Mouse (Mus musculus): ENCODE measurements around the gene Gpr152. TPM values are rescaled to one million over a fixed set of nuclear protein-coding genes. Genes with fewer than 3 reads are reported as not detected.
A peak's percentile ranks its signal among the peaks of the same experiment; 100 is the strongest.

Gpr152 gene
- total and polyA plus RNA-seq, 3 experiments, result 0.03 TPM; not detected in 2

- peaks cover 4% of the 10 kb centered on the region for H3K79me2 ChIP-seq (ENCODE audit: control insufficient read depth, insufficient read depth, low read length, poor library complexity)
- H3K27me3 ChIP-seq (ENCODE audit: control insufficient read depth in 1 of 2, insufficient read depth in 2 of 2, low read length in 2 of 2), result no peaks in the 10 kb centered on the region
- DNase-seq (ENCODE audit: low read depth, low spot score), result no peak
- H3K36me3 ChIP-seq (ENCODE audit: control insufficient read depth in 1 of 2, insufficient read depth in 2 of 2, low read length in 2 of 2), result peaks cover 2 to 31% of the 10 kb centered on the region in 2 experiments; a peak in 3 of 4 replicates
- no peak for TF ChIP-seq ETS1 (IDR thresholded peaks at IDR 0.05; ENCODE audit: low read depth, low read length)
- 0 out of 2 replicates have a peak, but pooled peaks have one; percentile 21 for TF ChIP-seq ZNF384 (IDR thresholded peaks at IDR 0.05; ENCODE audit: low read depth, low read length)
- H3K4me1 ChIP-seq (ENCODE audit: control insufficient read depth in 1 of 2, insufficient read depth in 2 of 2, low read length in 2 of 2), result peaks cover 21 to 28% of the 10 kb centered on the region in 2 experiments
- H3K9ac ChIP-seq (ENCODE audit: control insufficient read depth, low read depth, low read length, poor library complexity, severe bottlenecking), result no peak overlapping the region
- H3K4me3 ChIP-seq (ENCODE audit: control insufficient read depth in 1 of 2, insufficient read depth in 1 of 2, low read depth in 2 of 2, low read length in 2 of 2), result no peak overlapping the region
- no peaks in the 10 kb centered on the region for H3K9me3 ChIP-seq (replicated peaks; ENCODE audit: insufficient read depth, low read length)
- no peak overlapping the region for H3K27ac ChIP-seq (ENCODE audit: control insufficient read depth, low read depth, low read length)
Measured at GRCm38 (mm10) chr19:4118350-4118749, 21.2 kb upstream of the Gpr152 start.

GRCm38 (mm10) chr19:4119716-4120487, 19.7 kb upstream of the Gpr152 start:
- H3K79me2 ChIP-seq (ENCODE audit: control insufficient read depth, insufficient read depth, low read length, poor library complexity), result peaks cover 2% of the 10 kb centered on the region; the same call in 1 of the 2 replicates
- no peak overlapping the region for H3K9ac ChIP-seq (ENCODE audit: control insufficient read depth, low read depth, low read length, poor library complexity, severe bottlenecking)
- TF ChIP-seq ELF1 (IDR thresholded peaks at IDR 0.05; ENCODE audit: low read depth, low read length) (no peak), MAZ (IDR thresholded peaks at IDR 0.05; ENCODE audit: low read depth, low read length) (no peak), GATA1 (IDR thresholded peaks at IDR 0.05; ENCODE audit: low read depth, low read length) (0 out of 2 replicates have a peak, but pooled peaks have one; percentile 16), RCOR1 (IDR thresholded peaks at IDR 0.05; ENCODE audit: low read depth, low read length) (0 out of 2 replicates have a peak, but pooled peaks have one; percentile 15), MEF2A (IDR thresholded peaks at IDR 0.05; ENCODE audit: extremely low read depth, insufficient replicate concordance, low read depth, low read length, poor library complexity, severe bottlenecking) (no peak)
- peaks cover 25% of the 10 kb centered on the region in 2 experiments for H3K4me1 ChIP-seq (ENCODE audit: control insufficient read depth in 1 of 2, insufficient read depth in 2 of 2, low read length in 2 of 2)
- no peak overlapping the region for H3K27ac ChIP-seq (ENCODE audit: control insufficient read depth, low read depth, low read length)
- no peaks in the 10 kb centered on the region for H3K27me3 ChIP-seq (ENCODE audit: control insufficient read depth in 1 of 2, insufficient read depth in 2 of 2, low read length in 2 of 2)
- no peak for DNase-seq (ENCODE audit: low read depth, low spot score)
- no peaks in the 10 kb centered on the region for H3K9me3 ChIP-seq (replicated peaks; ENCODE audit: insufficient read depth, low read length)
- no peak overlapping the region for H3K4me3 ChIP-seq (ENCODE audit: control insufficient read depth in 1 of 2, insufficient read depth in 1 of 2, low read depth in 2 of 2, low read length in 2 of 2)
- peaks cover under 1 to 34% of the 10 kb centered on the region in 2 experiments; a peak in 2 of 4 replicates for H3K36me3 ChIP-seq (ENCODE audit: control insufficient read depth in 1 of 2, insufficient read depth in 2 of 2, low read length in 2 of 2)

GRCm38 (mm10) chr19:4120496-4120895, 19.1 kb upstream of the Gpr152 start:
- Histone ChIP-seq H3K9ac (ENCODE audit: control insufficient read depth, low read depth, low read length, poor library complexity, severe bottlenecking) (no peak overlapping the region), H3K79me2 (ENCODE audit: control insufficient read depth, insufficient read depth, low read length, poor library complexity) (peaks cover 2% of the 10 kb centered on the region; the same call in 1 of the 2 replicates), H3K4me1 (ENCODE audit: control insufficient read depth in 1 of 2, insufficient read depth in 2 of 2, low read length in 2 of 2) (peaks cover 25 to 27% of the 10 kb centered on the region in 2 experiments), H3K4me3 (ENCODE audit: control insufficient read depth in 1 of 2, insufficient read depth in 1 of 2, low read depth in 2 of 2, low read length in 2 of 2) (no peak overlapping the region), H3K27me3 (ENCODE audit: control insufficient read depth in 1 of 2, insufficient read depth in 2 of 2, low read length in 2 of 2) (no peaks in the 10 kb centered on the region), H3K9me3 (replicated peaks; ENCODE audit: insufficient read depth, low read length) (no peaks in the 10 kb centered on the region), H3K36me3 (ENCODE audit: control insufficient read depth in 1 of 2, insufficient read depth in 2 of 2, low read length in 2 of 2) (peaks cover 0 to 38% of the 10 kb centered on the region in 2 experiments; a peak in 2 of 4 replicates), H3K27ac (ENCODE audit: control insufficient read depth, low read depth, low read length) (no peak overlapping the region)
- DNase-seq (ENCODE audit: low read depth, low spot score), result no peak
- TF ChIP-seq CTCF (IDR thresholded peaks at IDR 0.05 in 2 of 3, conservative IDR thresholded peaks at IDR 0.05 in 1 of 3; ENCODE audit: control insufficient read depth in 1 of 3, insufficient read depth in 1 of 3, low read depth in 2 of 3, low read length in 3 of 3, poor library complexity in 1 of 3, severe bottlenecking in 1 of 3) (no peak), RAD21 (IDR thresholded peaks at IDR 0.05; ENCODE audit: low read depth, low read length) (no peak), POLR2A (IDR thresholded peaks at IDR 0.05; ENCODE audit: control insufficient read depth in 1 of 2, insufficient read depth in 1 of 2, low read depth in 1 of 2, low read length in 2 of 2, poor library complexity in 1 of 2) (no peak), KAT2A (conservative IDR thresholded peaks at IDR 0.05; ENCODE audit: low read depth, low read length) (no peak), BHLHE40 (IDR thresholded peaks at IDR 0.05; ENCODE audit: borderline replicate concordance, low read depth, low read length) (no peak), CHD2 (IDR thresholded peaks at IDR 0.05; ENCODE audit: low read length) (no peak), SMC3 (IDR thresholded peaks at IDR 0.05; ENCODE audit: low read depth, low read length) (no peak), POLR2AphosphoS5 (IDR thresholded peaks at IDR 0.05; ENCODE audit: borderline replicate concordance, low read depth, low read length) (no peak), MYB (IDR thresholded peaks at IDR 0.05; ENCODE audit: low read depth, low read length) (no peak), NELFE (IDR thresholded peaks at IDR 0.05; ENCODE audit: low read depth, low read length) (no peak), CHD1 (IDR thresholded peaks at IDR 0.05; ENCODE audit: low read depth, low read length) (no peak), RCOR1 (IDR thresholded peaks at IDR 0.05; ENCODE audit: low read depth, low read length) (no peak), GATA1 (IDR thresholded peaks at IDR 0.05; ENCODE audit: low read depth, low read length) (no peak), ZC3H11A (IDR thresholded peaks at IDR 0.05; ENCODE audit: low read depth, low read length) (no peak), ELF1 (IDR thresholded peaks at IDR 0.05; ENCODE audit: low read depth, low read length) (no peak)

All from MEL (cell line).